Mouse (Mus musculus) C2C12 (cell line): ENCODE measurements around the gene Gm20388. TPM values are rescaled to one million over a fixed set of nuclear protein-coding genes. Genes with fewer than 3 reads are reported as not detected.

ENCODE experiments used
- H3K27me3 ChIP-seq: one replicate; pipeline ENCODE4 v1.6.1; 2011; ENCODE audit not compliant: control insufficient read depth, insufficient read depth, insufficient read length
- H3K36me3 ChIP-seq: one replicate; pipeline ENCODE4 v1.6.1; 2011; ENCODE audit not compliant: control insufficient read depth, insufficient read depth
- H3K4me3 ChIP-seq: one replicate; pipeline ENCODE4 v1.5.1; 2011; ENCODE audit warnings: mild to moderate bottlenecking, control low read depth; ENCODE audit not compliant: poor library complexity, insufficient read depth, severe bottlenecking
- H3K79me2 ChIP-seq: one replicate; pipeline ENCODE4 v1.6.1; 2011; ENCODE audit not compliant: control insufficient read depth, insufficient read depth
- H3K79me3 ChIP-seq: one replicate; pipeline ENCODE4 v1.6.1; 2011; ENCODE audit warnings: low read depth, control low read depth
- H3ac ChIP-seq: one replicate; pipeline ENCODE3; 2011; ENCODE audit warnings: low read depth; ENCODE audit not compliant: control insufficient read depth, insufficient read length
- CEBPB ChIP-seq: IDR thresholded peaks from one replicate; pipeline ENCODE4 v1.6.1; 2011; ENCODE audit warnings: low read depth, mild to moderate bottlenecking, control low read depth, moderate library complexity
- CTCF ChIP-seq: IDR thresholded peaks from one replicate; pipeline ENCODE4 v1.5.1; 2011; ENCODE audit not compliant: control insufficient read depth, insufficient read depth, insufficient read length
- FOSL1 ChIP-seq: IDR thresholded peaks from one replicate; pipeline ENCODE4 v1.8.0; 2011; ENCODE audit warnings: mild to moderate bottlenecking, low read length; ENCODE audit not compliant: poor library complexity, insufficient read depth, severe bottlenecking
- MAX ChIP-seq: IDR thresholded peaks from one replicate; pipeline ENCODE4 v1.6.1; 2011; ENCODE audit warnings: mild to moderate bottlenecking, control low read depth
- MYOD1 ChIP-seq: IDR thresholded peaks from one replicate; pipeline ENCODE4 v1.6.1; 2011; ENCODE audit warnings: low read depth; ENCODE audit not compliant: control insufficient read depth, insufficient read length
- MYOG ChIP-seq: IDR thresholded peaks from one replicate; pipeline ENCODE4 v1.6.1; 2011; ENCODE audit not compliant: control insufficient read depth, insufficient read length; ENCODE audit errors: extremely low read depth
- USF1 ChIP-seq: IDR thresholded peaks from one replicate; pipeline ENCODE4 v1.6.1; 2011; ENCODE audit warnings: low read depth, mild to moderate bottlenecking, control low read depth, moderate library complexity
- polyA plus RNA-seq: library from polyadenylated mRNA; unstranded; fragments of >200 nt; fragmentation: generic; extraction: Trizol; gene quantifications from one replicate; pipeline ENCODE4 v1.2.1, GENCODE M21; 2012; ENCODE audit warnings: missing spikeins

Gene Gm20388
- polyA plus RNA-seq, 1 experiment: 15.0 TPM

DNA sequence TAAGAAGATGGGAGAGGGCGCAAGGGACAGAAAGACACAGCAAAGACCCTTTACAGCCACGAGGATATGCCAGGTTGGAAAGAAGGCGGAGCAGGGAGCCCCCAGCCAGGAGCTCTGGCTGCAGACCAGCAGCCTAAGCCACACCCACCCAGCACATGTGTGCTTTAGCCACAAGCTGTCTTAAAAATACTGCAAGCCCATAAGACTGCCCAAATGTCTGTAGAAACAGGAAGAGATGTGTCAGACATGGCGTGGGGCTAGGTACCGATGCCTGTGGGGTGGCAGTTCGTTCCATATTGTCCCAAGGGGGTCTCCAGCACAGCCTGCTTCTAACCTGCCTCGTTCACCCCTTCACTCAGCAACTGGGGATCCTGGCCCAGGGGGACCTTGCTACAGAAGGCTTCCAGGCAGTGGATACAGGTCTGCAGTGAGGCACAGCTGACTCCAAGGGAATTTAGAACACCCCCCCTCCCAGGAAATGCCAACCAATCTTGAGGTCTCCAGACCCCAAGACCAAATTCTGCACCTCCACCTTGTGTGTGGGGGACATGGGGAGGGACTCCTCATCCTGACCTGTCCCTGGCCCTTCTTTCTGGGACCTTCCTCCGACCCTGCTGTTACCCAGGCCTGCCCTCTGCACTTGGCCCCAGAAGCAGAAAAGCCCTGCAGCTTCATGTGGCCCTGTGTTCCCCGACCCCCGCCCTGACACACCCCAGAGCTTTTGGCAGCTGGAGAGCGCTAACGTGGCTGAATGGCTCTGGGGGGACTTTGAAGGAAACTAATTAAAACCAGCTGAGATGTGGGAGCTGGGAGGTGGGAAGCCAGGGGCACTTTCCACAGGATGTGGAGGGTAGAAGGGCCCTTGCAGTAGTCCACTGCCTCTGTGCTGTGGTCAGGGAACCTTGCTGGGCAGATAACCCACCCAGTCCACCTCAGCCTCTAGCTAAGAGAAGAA is 2335.9 kb downstream of the Gm20388 start:
- TF ChIP-seq FOSL1 (no peak), MYOD1 (no peak), MYOG (no peak), USF1 (no peak), CEBPB (no peak), CTCF (no peak), MAX (no peak)
- H3K4me3 ChIP-seq: no peak overlapping the region
- peaks cover 2% of the 10 kb centered on the region for H3K79me3 ChIP-seq
- no peak overlapping the region for H3ac ChIP-seq
- no peaks in the 10 kb centered on the region for H3K79me2 ChIP-seq
- no peaks in the 10 kb centered on the region for H3K27me3 ChIP-seq
- no peaks in the 10 kb centered on the region for H3K36me3 ChIP-seq

DNA sequence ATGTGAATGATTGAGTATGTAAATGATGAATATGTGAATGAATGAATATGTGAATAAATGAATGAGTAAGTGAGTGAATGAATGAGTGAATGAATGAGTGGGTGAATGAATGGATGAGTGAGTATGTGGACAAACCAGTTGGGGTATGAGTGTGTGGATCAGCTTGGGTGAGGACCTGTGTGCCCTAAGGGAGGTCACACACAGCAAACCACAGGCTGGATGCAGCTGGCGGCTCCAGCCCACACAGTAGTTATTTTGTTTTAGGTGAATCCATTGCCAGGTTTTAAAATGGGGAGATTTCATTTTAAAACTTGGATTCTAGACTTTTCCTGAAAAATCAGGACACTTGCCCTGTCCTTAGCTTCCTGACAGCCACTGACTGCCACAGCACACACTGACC is 2341.1 kb downstream of the Gm20388 start:
- H3K27me3 ChIP-seq: no peaks in the 10 kb centered on the region
- H3K79me3 ChIP-seq: no peaks in the 10 kb centered on the region
- no peak overlapping the region for H3ac ChIP-seq
- H3K79me2 ChIP-seq: no peaks in the 10 kb centered on the region
- H3K4me3 ChIP-seq: no peak overlapping the region
- TF ChIP-seq MYOD1 (no peak), FOSL1 (no peak), MYOG (no peak), CTCF (no peak), USF1 (no peak), MAX (no peak)
- H3K36me3 ChIP-seq: no peaks in the 10 kb centered on the region

DNA sequence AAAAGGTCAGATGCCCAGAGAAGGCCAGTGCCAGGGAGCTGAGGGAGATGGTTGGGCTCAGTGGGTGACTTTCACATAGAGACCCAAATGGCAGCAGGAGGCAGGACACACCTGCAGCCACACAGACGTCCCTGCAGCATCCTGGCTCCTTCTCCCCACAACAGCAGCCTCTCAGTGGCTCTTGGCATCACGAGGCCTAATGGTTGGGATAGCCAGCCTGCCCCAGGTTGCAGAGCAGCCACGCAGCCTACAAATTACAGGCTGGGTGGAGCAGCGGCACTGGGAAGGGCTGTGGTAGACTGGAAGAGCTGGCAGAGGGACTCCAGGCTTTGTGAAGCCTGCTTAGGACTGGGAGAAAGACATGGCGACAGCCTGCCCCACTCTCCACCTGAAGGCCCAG is 2341.7 kb downstream of the Gm20388 start:
- Histone ChIP-seq H3K79me2 (no peaks in the 10 kb centered on the region), H3K36me3 (no peaks in the 10 kb centered on the region), H3K79me3 (no peaks in the 10 kb centered on the region), H3K27me3 (no peaks in the 10 kb centered on the region), H3K4me3 (no peak overlapping the region), H3ac (no peak overlapping the region)
- TF ChIP-seq CTCF: no peak
- no peak for TF ChIP-seq USF1
- no peak for TF ChIP-seq FOSL1
- no peak for TF ChIP-seq MYOD1
- no peak for TF ChIP-seq MAX
- no peak for TF ChIP-seq CEBPB
- no peak for TF ChIP-seq MYOG

DNA sequence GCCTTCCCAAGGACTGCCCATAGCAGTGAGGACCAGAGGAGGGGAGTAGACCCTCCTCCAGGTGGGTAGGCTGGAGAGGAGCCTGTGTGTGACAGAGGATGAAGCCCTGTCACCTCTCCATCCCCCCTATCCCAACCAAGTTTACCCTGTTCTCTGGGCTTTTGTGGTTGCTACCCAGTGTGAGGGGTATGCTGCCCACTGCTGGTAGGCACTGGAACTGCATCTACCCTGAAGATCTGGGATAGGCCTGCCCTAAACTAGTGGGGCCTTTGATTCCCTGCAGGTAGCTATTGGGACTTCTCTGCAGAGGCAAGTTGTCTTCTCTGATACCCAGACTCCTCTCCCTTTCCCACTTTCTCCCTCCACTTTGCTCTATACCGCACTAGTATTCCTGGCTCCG is 2348.7 kb downstream of the Gm20388 start:
- Histone ChIP-seq H3K4me3 (no peak overlapping the region), H3ac (no peak overlapping the region), H3K36me3 (no peaks in the 10 kb centered on the region), H3K79me3 (no peaks in the 10 kb centered on the region), H3K27me3 (no peaks in the 10 kb centered on the region), H3K79me2 (no peaks in the 10 kb centered on the region)
- TF ChIP-seq MYOG (no peak), MAX (no peak), CTCF (peak; percentile 79), MYOD1 (no peak), USF1 (no peak), FOSL1 (no peak), CEBPB (no peak)

DNA sequence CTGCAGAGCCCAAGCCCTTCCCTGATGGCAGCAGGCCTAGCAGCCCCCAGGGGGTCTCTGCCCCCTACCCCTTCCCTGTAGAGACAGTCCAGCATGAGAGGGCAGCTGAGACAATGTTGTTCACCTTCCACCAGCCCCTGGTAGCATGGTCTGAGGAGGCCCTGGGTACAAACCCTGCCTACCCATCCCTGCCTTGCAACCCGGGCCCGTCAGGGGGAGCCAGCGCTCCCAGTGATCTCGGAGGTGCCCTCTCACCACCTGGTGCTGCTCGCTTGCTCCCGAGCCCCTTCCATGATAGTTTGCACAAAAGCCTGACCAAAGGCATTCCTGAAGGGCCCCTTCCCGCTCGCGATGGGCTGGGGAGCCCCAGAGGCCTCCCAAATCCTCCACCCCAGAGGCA is 2350.1 kb downstream of the Gm20388 start:
- no peaks in the 10 kb centered on the region for H3K79me3 ChIP-seq
- H3K27me3 ChIP-seq: no peaks in the 10 kb centered on the region
- no peaks in the 10 kb centered on the region for H3K36me3 ChIP-seq
- no peak overlapping the region for H3ac ChIP-seq
- no peaks in the 10 kb centered on the region for H3K79me2 ChIP-seq
- TF ChIP-seq CTCF: no peak
- TF ChIP-seq FOSL1: no peak
- TF ChIP-seq CEBPB: no peak
- TF ChIP-seq MYOG: no peak
- no peak for TF ChIP-seq USF1
- no peak for TF ChIP-seq MAX
- TF ChIP-seq MYOD1: no peak
- no peak overlapping the region for H3K4me3 ChIP-seq

DNA sequence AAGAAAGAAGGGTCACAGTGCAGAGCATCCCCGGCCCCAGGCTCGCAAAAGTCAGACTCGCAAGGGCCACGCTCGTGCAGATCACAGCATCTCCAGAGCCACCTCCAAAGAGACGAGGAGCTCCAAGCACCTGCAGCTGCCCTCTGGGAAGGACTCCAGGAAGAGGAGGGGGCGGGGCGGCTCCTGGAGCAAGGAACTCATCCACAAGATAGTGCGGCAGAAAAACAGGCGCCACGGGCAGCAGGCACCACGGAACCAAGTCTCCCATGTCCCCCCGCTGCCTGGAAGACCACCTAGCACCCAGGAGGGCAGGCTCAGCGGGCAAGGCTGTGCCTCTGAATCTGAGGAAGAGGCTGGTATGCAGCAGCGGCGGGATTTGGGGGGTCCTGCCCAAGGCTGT is 2352.2 kb downstream of the Gm20388 start:
- Histone ChIP-seq H3K79me3 (no peaks in the 10 kb centered on the region), H3K79me2 (no peaks in the 10 kb centered on the region), H3ac (no peak overlapping the region), H3K4me3 (no peak overlapping the region), H3K36me3 (no peaks in the 10 kb centered on the region), H3K27me3 (no peaks in the 10 kb centered on the region)
- TF ChIP-seq CTCF: no peak
- no peak for TF ChIP-seq FOSL1
- TF ChIP-seq MYOG: no peak
- TF ChIP-seq USF1: no peak
- no peak for TF ChIP-seq MYOD1
- no peak for TF ChIP-seq MAX
- TF ChIP-seq CEBPB: no peak
